Mouse (Mus musculus): ENCODE data around the gene Nfatc3. TPM values are rescaled to one million over a fixed set of nuclear protein-coding genes. Genes with fewer than 3 reads are reported as not detected.

Gene Nfatc3
- polyA plus RNA-seq, 1 experiment from 2014 or later: 6.9 TPM

DNA sequence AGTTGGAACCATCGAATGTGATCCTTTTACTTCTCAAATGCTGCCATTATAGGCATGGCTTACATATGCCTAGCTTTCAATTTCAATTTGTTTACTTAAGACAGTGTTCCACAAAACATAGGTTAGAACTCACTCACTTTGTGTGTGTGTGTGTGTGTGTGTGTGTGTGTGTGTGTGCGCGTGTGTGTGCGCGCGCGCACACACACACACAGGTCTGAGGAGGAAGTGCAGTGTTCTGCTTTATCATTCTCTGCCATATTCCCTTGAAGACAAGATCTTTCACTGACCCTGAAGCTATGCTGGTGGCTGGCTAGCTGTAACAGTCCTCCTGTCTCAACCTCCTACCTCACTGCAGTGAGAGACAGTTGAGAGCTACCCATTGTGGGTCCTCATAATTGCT is 4.4 kb downstream of the Nfatc3 start:
- Histone ChIP-seq H3K9me3 (ENCODE audit: control insufficient read depth, low read length) (no peaks in the 10 kb centered on the region), H3K27ac (ENCODE audit: low read depth) (no peak overlapping the region), H3K27me3 (replicated peaks; ENCODE audit: control insufficient read depth, insufficient read depth, low read length) (no peaks in the 10 kb centered on the region), H3K4me1 (replicated peaks; ENCODE audit: control insufficient read depth, insufficient read depth, low read length) (peaks cover 22% of the 10 kb centered on the region), H3K4me2 (ENCODE audit: low read length) (no peak overlapping the region), H3K9ac (ENCODE audit: low read length) (no peak overlapping the region), H3K4me3 (ENCODE audit: low read depth, low read length) (no peak overlapping the region), H3K36me3 (ENCODE audit: control insufficient read depth, insufficient read depth, low read length) (no peaks in the 10 kb centered on the region)
- DNase-seq (ENCODE audit: low spot score) (no peak), ATAC-seq (replicated peaks; ENCODE audit: low FRiP score, low TSS enrichment, low read depth) (no peak)
- WGBS: 94% methylated on average over 7 of the region's 7 CpGs

DNA sequence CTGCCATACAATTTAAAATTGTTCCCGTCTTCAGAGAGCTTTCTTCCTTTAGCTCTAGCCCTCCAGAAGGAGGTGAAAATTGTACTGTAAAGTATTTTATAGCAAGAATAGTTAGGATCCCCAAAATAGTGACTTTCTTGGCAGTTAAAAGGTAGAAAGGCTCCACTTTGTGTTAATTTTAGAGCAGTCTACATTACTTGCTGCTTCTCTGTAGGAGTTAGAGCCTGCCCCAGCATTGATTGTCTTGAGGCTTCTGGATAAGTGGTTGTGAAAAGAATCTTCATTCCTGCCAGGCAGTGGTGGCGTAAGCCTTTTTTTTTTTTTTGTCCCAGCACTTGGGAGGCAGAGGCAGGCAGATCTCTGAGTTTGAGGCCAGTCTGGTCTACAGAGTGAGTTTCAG is 8.1 kb downstream of the Nfatc3 start:
- H3K4me3 ChIP-seq (ENCODE audit: low read depth, low read length): no peak overlapping the region
- H3K27ac ChIP-seq (ENCODE audit: low read depth): no peak overlapping the region
- 88% methylated on average over 2 of the region's 2 CpGs for WGBS
- no peaks in the 10 kb centered on the region for H3K9me3 ChIP-seq (ENCODE audit: control insufficient read depth, low read length)
- H3K27me3 ChIP-seq (replicated peaks; ENCODE audit: control insufficient read depth, insufficient read depth, low read length): no peaks in the 10 kb centered on the region
- DNase-seq (ENCODE audit: low spot score) (no peak), ATAC-seq (replicated peaks; ENCODE audit: low FRiP score, low TSS enrichment, low read depth) (no peak)
- no peak overlapping the region for H3K9ac ChIP-seq (ENCODE audit: low read length)
- H3K36me3 ChIP-seq (ENCODE audit: control insufficient read depth, insufficient read depth, low read length): no peaks in the 10 kb centered on the region
- H3K4me1 ChIP-seq (replicated peaks; ENCODE audit: control insufficient read depth, insufficient read depth, low read length): peaks cover 13% of the 10 kb centered on the region
- H3K4me2 ChIP-seq (ENCODE audit: low read length): no peak overlapping the region

DNA sequence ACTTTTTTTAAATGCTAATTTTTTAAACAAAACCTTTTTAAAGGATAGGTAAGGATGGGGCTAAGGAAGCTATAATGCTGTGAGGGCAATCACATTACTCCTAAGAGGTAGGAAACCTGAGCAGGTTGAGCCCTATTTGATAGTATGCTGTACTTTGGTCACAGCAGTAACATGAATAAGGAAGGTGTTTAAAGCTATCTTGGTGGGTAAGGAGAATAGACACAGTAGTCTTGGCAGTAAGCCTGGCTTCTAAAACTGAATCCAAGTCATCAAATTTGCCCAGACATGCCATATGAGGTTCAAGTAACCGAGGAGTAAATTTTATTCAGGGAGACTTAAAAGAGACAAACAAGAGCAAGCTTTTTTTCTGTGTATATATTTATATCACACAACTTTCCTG is 10.9 kb downstream of the Nfatc3 start:
- H3K36me3 ChIP-seq (ENCODE audit: control insufficient read depth, insufficient read depth, low read length): no peaks in the 10 kb centered on the region

DNA sequence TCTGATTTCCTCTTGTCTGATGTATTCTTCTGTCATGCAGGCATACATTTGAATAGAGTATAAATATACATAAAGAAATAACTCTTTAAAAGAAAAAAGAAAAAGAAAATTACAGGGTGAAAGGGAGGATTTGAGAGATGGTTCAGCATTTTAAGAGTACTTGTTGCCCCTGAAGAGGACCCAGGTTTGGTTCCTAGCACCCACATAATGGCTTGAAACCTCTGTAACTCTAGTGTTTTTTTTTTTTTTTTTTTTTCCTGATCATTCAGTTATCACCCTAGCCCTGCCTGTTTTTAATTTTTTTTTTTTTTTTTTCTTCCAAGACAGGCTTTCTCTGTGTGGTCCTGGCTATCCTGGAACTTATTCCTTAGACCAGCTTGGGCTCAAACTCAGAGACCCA is 13.5 kb downstream of the Nfatc3 start:
- no peak overlapping the region for H3K4me3 ChIP-seq (ENCODE audit: low read depth, low read length)
- H3K4me1 ChIP-seq (replicated peaks; ENCODE audit: control insufficient read depth, insufficient read depth, low read length): no peaks in the 10 kb centered on the region
- H3K36me3 ChIP-seq (ENCODE audit: control insufficient read depth, insufficient read depth, low read length): no peaks in the 10 kb centered on the region
- ATAC-seq (replicated peaks; ENCODE audit: low FRiP score, low TSS enrichment, low read depth) (no peak), DNase-seq (ENCODE audit: low spot score) (no peak)
- no peak overlapping the region for H3K27ac ChIP-seq (ENCODE audit: low read depth)
- no peak overlapping the region for H3K4me2 ChIP-seq (ENCODE audit: low read length)
- no peaks in the 10 kb centered on the region for H3K27me3 ChIP-seq (replicated peaks; ENCODE audit: control insufficient read depth, insufficient read depth, low read length)
- 0 out of 2 replicates have a peak, but pooled peaks cover 2% of the 10 kb centered on the region for H3K9me3 ChIP-seq (ENCODE audit: control insufficient read depth, low read length)
- H3K9ac ChIP-seq (ENCODE audit: low read length): no peak overlapping the region

More for the DNA sequence above, 10.9 kb downstream of the Nfatc3 start:
- Histone ChIP-seq H3K9ac (ENCODE audit: low read length) (no peak overlapping the region), H3K27ac (ENCODE audit: low read depth) (no peak overlapping the region), H3K27me3 (replicated peaks; ENCODE audit: control insufficient read depth, insufficient read depth, low read length) (no peaks in the 10 kb centered on the region), H3K9me3 (ENCODE audit: control insufficient read depth, low read length) (no peaks in the 10 kb centered on the region), H3K4me3 (ENCODE audit: low read depth, low read length) (no peak overlapping the region), H3K4me1 (replicated peaks; ENCODE audit: control insufficient read depth, insufficient read depth, low read length) (no peaks in the 10 kb centered on the region), H3K4me2 (ENCODE audit: low read length) (no peak overlapping the region)
- DNase-seq (ENCODE audit: low spot score) (no peak), ATAC-seq (replicated peaks; ENCODE audit: low FRiP score, low TSS enrichment, low read depth) (no peak)
- WGBS: 61% methylated on average over 1 of the region's 1 CpGs

DNA sequence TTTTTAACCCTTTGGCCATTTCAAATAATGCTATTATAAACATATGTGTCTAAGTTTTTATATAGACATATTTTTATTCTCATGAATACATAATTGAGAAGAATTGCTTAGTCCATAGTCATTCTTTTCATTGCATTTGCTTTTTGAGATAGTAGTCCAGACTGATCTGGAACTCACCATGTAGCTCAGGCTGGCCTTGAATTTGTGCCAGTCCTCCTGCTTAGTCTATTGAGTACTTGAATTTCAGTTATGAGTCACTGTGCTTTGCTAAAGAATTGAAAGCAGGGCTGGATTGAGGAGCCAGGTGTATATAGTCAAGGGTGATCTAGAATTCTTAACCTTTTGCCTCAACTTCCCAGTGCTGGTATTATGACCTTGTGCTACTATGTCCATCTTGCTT is 15.6 kb downstream of the Nfatc3 start:
- H3K4me3 ChIP-seq (ENCODE audit: low read depth, low read length): no peak overlapping the region
- no peaks in the 10 kb centered on the region for H3K27me3 ChIP-seq (replicated peaks; ENCODE audit: control insufficient read depth, insufficient read depth, low read length)
- ATAC-seq (replicated peaks; ENCODE audit: low FRiP score, low TSS enrichment, low read depth) (no peak), DNase-seq (ENCODE audit: low spot score) (no peak)
- no peak overlapping the region for H3K9ac ChIP-seq (ENCODE audit: low read length)
- no peaks in the 10 kb centered on the region for H3K4me1 ChIP-seq (replicated peaks; ENCODE audit: control insufficient read depth, insufficient read depth, low read length)
- peaks cover 8% of the 10 kb centered on the region; the same call in 1 of the 2 replicates for H3K36me3 ChIP-seq (ENCODE audit: control insufficient read depth, insufficient read depth, low read length)
- no peak overlapping the region for H3K4me2 ChIP-seq (ENCODE audit: low read length)
- no peak overlapping the region for H3K27ac ChIP-seq (ENCODE audit: low read depth)
- 0 out of 2 replicates have a peak, but pooled peaks cover 3% of the 10 kb centered on the region for H3K9me3 ChIP-seq (ENCODE audit: control insufficient read depth, low read length)

DNA sequence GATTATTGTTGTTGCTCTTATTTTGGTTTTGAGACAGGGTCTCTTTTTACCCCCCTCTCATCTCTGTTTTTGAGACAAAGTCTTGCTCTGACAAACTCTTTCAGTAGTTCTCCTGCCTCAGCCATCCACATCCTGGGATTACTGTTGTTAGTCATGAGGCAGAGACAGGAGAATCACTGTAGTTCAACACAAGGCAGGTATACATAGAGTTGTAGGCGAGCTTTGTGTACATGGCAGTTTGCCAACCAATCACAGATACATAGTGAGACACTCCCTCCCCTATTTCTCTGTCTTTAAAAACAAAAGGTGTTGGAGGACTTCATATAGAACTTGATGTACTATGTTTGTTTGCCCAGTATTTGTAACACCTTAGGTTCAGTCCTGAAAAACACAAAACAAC is 16.0 kb downstream of the Nfatc3 start:
- 68% methylated on average over 1 of the region's 1 CpGs for WGBS
- 0 out of 2 replicates have a peak, but pooled peaks cover 3% of the 10 kb centered on the region for H3K9me3 ChIP-seq (ENCODE audit: control insufficient read depth, low read length)
- no peak for DNase-seq (ENCODE audit: low spot score)
- no peak overlapping the region for H3K27ac ChIP-seq (ENCODE audit: low read depth)
- peaks cover 12% of the 10 kb centered on the region; the same call in 1 of the 2 replicates for H3K36me3 ChIP-seq (ENCODE audit: control insufficient read depth, insufficient read depth, low read length)
- no peak overlapping the region for H3K4me2 ChIP-seq (ENCODE audit: low read length)
- no peak for ATAC-seq (replicated peaks; ENCODE audit: low FRiP score, low TSS enrichment, low read depth)
- no peak overlapping the region for H3K4me3 ChIP-seq (ENCODE audit: low read depth, low read length)
- no peaks in the 10 kb centered on the region for H3K4me1 ChIP-seq (replicated peaks; ENCODE audit: control insufficient read depth, insufficient read depth, low read length)
- H3K9ac ChIP-seq (ENCODE audit: low read length): no peak overlapping the region
- no peaks in the 10 kb centered on the region for H3K27me3 ChIP-seq (replicated peaks; ENCODE audit: control insufficient read depth, insufficient read depth, low read length)

DNA sequence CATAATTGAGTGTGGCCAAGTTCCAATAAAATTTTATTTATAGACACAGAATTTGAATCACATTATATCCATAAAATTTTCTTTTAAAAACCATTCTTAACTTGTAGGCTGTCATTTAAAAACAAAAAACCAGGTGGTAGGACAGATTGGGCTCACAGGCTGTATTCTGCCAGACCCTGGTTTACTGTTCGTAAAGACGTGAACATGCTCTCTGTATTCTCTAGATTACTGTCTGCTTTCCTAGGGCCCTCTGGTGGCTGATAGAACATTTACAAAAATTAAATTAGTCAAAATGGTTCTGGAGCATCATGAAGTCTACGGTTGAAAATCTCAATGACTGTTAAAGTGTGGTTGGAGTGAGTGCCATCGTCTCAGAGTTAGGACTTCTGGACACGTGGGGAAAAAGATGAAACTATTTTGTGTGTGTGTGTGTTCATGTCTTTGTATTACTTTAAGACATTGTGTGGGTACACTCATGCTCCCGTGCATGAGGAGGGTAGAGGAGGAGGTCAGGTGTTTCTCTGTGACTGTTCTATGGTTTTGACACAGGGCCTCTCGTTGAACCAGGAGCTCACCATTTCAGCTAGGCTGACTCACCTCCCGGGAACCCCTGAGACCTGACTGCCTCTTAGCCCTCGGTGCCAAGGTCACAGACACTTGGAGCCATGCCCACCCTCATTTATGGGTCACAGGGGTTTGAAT is 16.7 kb downstream of the Nfatc3 start:
- H3K9me3 ChIP-seq (ENCODE audit: control insufficient read depth, low read length): 0 out of 2 replicates have a peak, but pooled peaks cover 3% of the 10 kb centered on the region
- no peaks in the 10 kb centered on the region for H3K27me3 ChIP-seq (replicated peaks; ENCODE audit: control insufficient read depth, insufficient read depth, low read length)
- peaks cover 12% of the 10 kb centered on the region; the same call in 1 of the 2 replicates for H3K36me3 ChIP-seq (ENCODE audit: control insufficient read depth, insufficient read depth, low read length)
- H3K27ac ChIP-seq (ENCODE audit: low read depth): no peak overlapping the region
- no peak for DNase-seq (ENCODE audit: low spot score)
- WGBS: 76% methylated on average over 9 of the region's 9 CpGs
- H3K4me3 ChIP-seq (ENCODE audit: low read depth, low read length): no peak overlapping the region
- no peak for ATAC-seq (replicated peaks; ENCODE audit: low FRiP score, low TSS enrichment, low read depth)
- no peaks in the 10 kb centered on the region for H3K4me1 ChIP-seq (replicated peaks; ENCODE audit: control insufficient read depth, insufficient read depth, low read length)
- no peak overlapping the region for H3K9ac ChIP-seq (ENCODE audit: low read length)
- H3K4me2 ChIP-seq (ENCODE audit: low read length): no peak overlapping the region

DNA sequence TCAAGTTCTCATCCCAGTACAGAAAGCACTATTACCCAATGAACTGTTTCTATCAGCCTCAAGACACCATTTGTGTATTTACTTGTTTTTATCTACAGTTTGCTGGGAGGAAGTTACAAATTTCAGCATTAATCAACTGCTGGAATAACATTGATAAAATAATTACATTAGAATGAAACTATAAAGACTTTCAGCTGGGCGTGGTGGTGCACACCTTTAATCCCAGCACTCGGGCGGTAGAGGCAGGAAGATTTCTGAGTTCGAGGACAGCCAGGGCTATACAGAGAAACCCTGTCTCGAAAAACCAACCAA is 17.2 kb downstream of the Nfatc3 start:
- Histone ChIP-seq H3K27me3 (replicated peaks; ENCODE audit: control insufficient read depth, insufficient read depth, low read length) (no peaks in the 10 kb centered on the region), H3K4me3 (ENCODE audit: low read depth, low read length) (no peak overlapping the region), H3K4me1 (replicated peaks; ENCODE audit: control insufficient read depth, insufficient read depth, low read length) (no peaks in the 10 kb centered on the region), H3K9ac (ENCODE audit: low read length) (no peak overlapping the region), H3K9me3 (ENCODE audit: control insufficient read depth, low read length) (0 out of 2 replicates have a peak, but pooled peaks cover 3% of the 10 kb centered on the region), H3K27ac (ENCODE audit: low read depth) (no peak overlapping the region), H3K36me3 (ENCODE audit: control insufficient read depth, insufficient read depth, low read length) (peaks cover 12% of the 10 kb centered on the region; the same call in 1 of the 2 replicates), H3K4me2 (ENCODE audit: low read length) (no peak overlapping the region)
- DNase-seq (ENCODE audit: low spot score): no peak
- ATAC-seq (replicated peaks; ENCODE audit: low FRiP score, low TSS enrichment, low read depth): no peak
- 95% methylated on average over 5 of the region's 5 CpGs for WGBS

DNA sequence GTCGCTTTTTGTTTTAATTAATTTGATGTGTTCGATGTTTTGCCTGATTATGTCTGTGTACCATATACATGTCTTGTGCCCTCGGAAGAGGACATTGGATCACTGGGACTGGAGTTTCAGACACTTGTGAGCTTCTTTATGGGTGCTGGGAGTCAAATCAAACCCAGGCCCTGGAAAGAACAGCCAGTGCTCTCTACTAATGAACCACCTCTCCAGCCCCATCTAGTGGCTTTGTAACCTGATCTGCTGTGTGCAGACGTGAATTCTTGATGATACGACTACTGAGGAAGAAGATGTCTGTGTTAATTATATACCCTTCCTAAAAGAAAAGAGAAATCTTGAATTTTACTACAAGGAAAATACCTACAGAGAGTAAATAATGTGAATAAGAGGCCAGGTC is 18.0 kb downstream of the Nfatc3 start:
- Histone ChIP-seq H3K4me1 (replicated peaks; ENCODE audit: control insufficient read depth, insufficient read depth, low read length) (no peaks in the 10 kb centered on the region), H3K27me3 (replicated peaks; ENCODE audit: control insufficient read depth, insufficient read depth, low read length) (no peaks in the 10 kb centered on the region), H3K9me3 (ENCODE audit: control insufficient read depth, low read length) (0 out of 2 replicates have a peak, but pooled peaks cover 3% of the 10 kb centered on the region), H3K27ac (ENCODE audit: low read depth) (no peak overlapping the region), H3K4me2 (ENCODE audit: low read length) (no peak overlapping the region), H3K36me3 (ENCODE audit: control insufficient read depth, insufficient read depth, low read length) (peaks cover 16% of the 10 kb centered on the region), H3K9ac (ENCODE audit: low read length) (no peak overlapping the region), H3K4me3 (ENCODE audit: low read depth, low read length) (no peak overlapping the region)
- 80% methylated on average over 5 of the region's 5 CpGs for WGBS
- ATAC-seq (replicated peaks; ENCODE audit: low FRiP score, low TSS enrichment, low read depth): no peak
- DNase-seq (ENCODE audit: low spot score): no peak
